Mouse (Mus musculus) neural tube, embryonic 14.5 days (tissue): ENCODE measurements around the gene Gtf2f1. TPM values are rescaled to one million over a fixed set of nuclear protein-coding genes. Genes with fewer than 3 reads are reported as not detected.

Experiments used
- polyA plus RNA-seq: library from polyadenylated mRNA; unstranded; fragments of >200 nt; fragmentation: Nextera tagmentation; extraction: Ambion mirVana; gene quantifications from 2 replicates; pipeline ENCODE4 v1.2.1, GENCODE M21; 2014

The Gtf2f1 gene
- polyA plus RNA-seq, 1 experiment from 2014 or later, result 65.7 TPM

Other genes starting within 250 kb of the Gtf2f1 start
- 79.0 and 81.0 TPM in 2 replicates for gene Dus3l, start 246.5 kb downstream of the Gtf2f1 start, polyA plus RNA-seq
- gene Prr22, start 241.0 kb downstream of the Gtf2f1 start, polyA plus RNA-seq, result 0.53 and 0.70 TPM in 2 replicates
- 3.6 and 4.6 TPM in 2 replicates for gene Rfx2, start 180.3 kb downstream of the Gtf2f1 start, polyA plus RNA-seq
- gene Acsbg2, start 136.8 kb downstream of the Gtf2f1 start, polyA plus RNA-seq, result not detected in 2 replicates
- gene 1700061G19Rik, start 135.8 kb downstream of the Gtf2f1 start, polyA plus RNA-seq, result 0.50 and 0.56 TPM in 2 replicates
- 38.5 and 44.7 TPM in 2 replicates for gene Mllt1, start 75.9 kb downstream of the Gtf2f1 start, polyA plus RNA-seq
- not detected in 2 replicates for gene Acer1, start 29.2 kb downstream of the Gtf2f1 start, polyA plus RNA-seq
- gene Clpp, start 21.0 kb downstream of the Gtf2f1 start, polyA plus RNA-seq, result 167 and 195 TPM in 2 replicates
- gene Alkbh7, start 13.9 kb downstream of the Gtf2f1 start, polyA plus RNA-seq, result 48.6 and 60.2 TPM in 2 replicates
- gene Pspn, start 11.3 kb downstream of the Gtf2f1 start, polyA plus RNA-seq, result not detected in 2 replicates
- gene Gm17949, start 181 bp upstream of the Gtf2f1 start, polyA plus RNA-seq, result 0.37 and 0.63 TPM in 2 replicates
- gene Khsrp, start 20.2 kb upstream of the Gtf2f1 start, polyA plus RNA-seq, result 32.1 and 36.8 TPM in 2 replicates
- gene Slc25a41, start 30.4 kb upstream of the Gtf2f1 start, polyA plus RNA-seq, result not detected in 2 replicates
- 1.1 and 1.2 TPM in 2 replicates for gene Crb3, start 47.8 kb upstream of the Gtf2f1 start, polyA plus RNA-seq
- 37.2 and 48.9 TPM in 2 replicates for gene Slc25a23, start 48.6 kb upstream of the Gtf2f1 start, polyA plus RNA-seq
- gene Dennd1c, start 67.2 kb upstream of the Gtf2f1 start, polyA plus RNA-seq, result 3.2 and 4.3 TPM in 2 replicates
- gene Tubb4a, start 76.5 kb upstream of the Gtf2f1 start, polyA plus RNA-seq, result 347 and 373 TPM in 2 replicates
- 4.8 and 8.4 TPM in 2 replicates for gene Tnfsf9, start 94.0 kb upstream of the Gtf2f1 start, polyA plus RNA-seq
- gene Cd70, start 138.5 kb upstream of the Gtf2f1 start, polyA plus RNA-seq, result 0.44 and 2.3 TPM in 2 replicates
- gene Tnfsf14, start 182.9 kb upstream of the Gtf2f1 start, polyA plus RNA-seq, result not detected in 2 replicates
- 0.82 and 2.7 TPM in 2 replicates for gene C3, start 216.8 kb upstream of the Gtf2f1 start, polyA plus RNA-seq
- gene Gpr108, start 237.2 kb upstream of the Gtf2f1 start, polyA plus RNA-seq, result 23.1 and 24.9 TPM in 2 replicates
- gene Trip10, start 238.2 kb upstream of the Gtf2f1 start, polyA plus RNA-seq, result 5.4 and 9.0 TPM in 2 replicates